In the genomic region with DNA sequence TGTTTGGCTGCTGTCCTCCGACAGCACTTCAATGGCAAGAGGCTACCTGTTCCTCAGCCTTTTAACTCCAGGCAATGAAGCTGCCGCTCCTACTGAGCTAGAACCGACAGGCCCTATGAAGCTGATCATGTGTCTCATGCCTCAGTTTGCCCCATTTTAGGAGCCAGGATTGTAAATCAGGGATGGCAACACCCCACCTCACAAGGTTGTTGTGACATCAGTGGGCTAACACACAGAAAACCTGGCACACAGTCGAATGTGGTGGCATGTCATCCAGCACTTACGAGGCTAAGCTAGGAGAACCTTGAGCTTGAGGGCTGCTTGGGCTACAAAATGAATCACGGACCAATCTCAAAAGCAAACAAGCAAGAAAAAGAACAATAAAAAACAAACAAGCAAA, we compare ENCODE assay signal across 28 mouse cellular contexts. TPM values are rescaled to one million over a fixed set of nuclear protein-coding genes. Genes with fewer than 3 reads are reported as not detected.
"Had no signal": no experiment of that assay in that cellular context is flagged by ENCODE, and none has a peak within 500 bp of the region (broad histone marks: within the 10 kb centered on the region; RNA-seq: fewer than 3 reads in every experiment).

No protein-coding gene starts in this region.

- ATAC-seq: intestine, embryonic 15.5 days; midbrain, embryonic 13.5 days; midbrain, embryonic 16.5 days had no signal

- H3K9me3 ChIP-seq: intestine, embryonic 15.5 days; kidney, embryonic 15.5 days; limb, embryonic 15.5 days; lung, embryonic 15.5 days; megakaryocyte, embryonic 14.5 days; midbrain, embryonic 10.5 days; midbrain, embryonic 13.5 days; neural tube, embryonic 13.5 days had no signal

- H3K36me3 ChIP-seq: intestine, embryonic 15.5 days; kidney, embryonic 15.5 days; limb, embryonic 15.5 days; lung, embryonic 15.5 days; midbrain, embryonic 10.5 days; midbrain, embryonic 13.5 days; neural tube, embryonic 13.5 days had no signal

- H3K9ac ChIP-seq: intestine, embryonic 15.5 days; kidney, embryonic 15.5 days; limb, embryonic 15.5 days; liver, embryonic 14.5 days; lung, embryonic 15.5 days; midbrain, embryonic 13.5 days; neural tube, embryonic 13.5 days had no signal

- DNase-seq: kidney, adult 11 months; kidney, adult 8-10 months; kidney, postnatal 10 days; kidney, postnatal 36 days; layer of hippocampus, adult 9-11 months; lung, adult 18-20 months; lung, postnatal 10 days; lung, postnatal 36 days; retina, postnatal 1 day; right cerebral cortex, postnatal 25 days; spleen, adult 18-20 months; thymus, adult 18-20 months; thymus, postnatal 36 days had no signal

- H3K4me3 ChIP-seq: intestine, embryonic 15.5 days; kidney, embryonic 15.5 days; limb, embryonic 15.5 days; lung, embryonic 15.5 days; megakaryocyte, embryonic 14.5 days; midbrain, embryonic 10.5 days; midbrain, embryonic 13.5 days; myocyte; neural tube, embryonic 13.5 days had no signal

- H3K27ac ChIP-seq: intestine, embryonic 15.5 days; kidney, embryonic 15.5 days; limb, embryonic 15.5 days; liver, embryonic 14.5 days; lung, embryonic 15.5 days; midbrain, embryonic 10.5 days; midbrain, embryonic 13.5 days; neural tube, embryonic 13.5 days had no signal

- H3K4me2 ChIP-seq: intestine, embryonic 15.5 days; kidney, embryonic 15.5 days; limb, embryonic 15.5 days; lung, embryonic 15.5 days; midbrain, embryonic 13.5 days; neural tube, embryonic 13.5 days had no signal

RNA-seq across cellular contexts. Expression of gene Lgi4, which starts 0.9 kb away (rescaled TPM):
- polyA plus RNA-seq: myocyte had no signal

RNA-seq across cellular contexts. Expression of gene Fxyd1, which starts 1.2 kb away (rescaled TPM):
- total RNA-seq: monocyte, adult 5-6 weeks; neutrophil, adult 5-6 weeks had no signal

RNA-seq across cellular contexts. Expression of gene Fxyd7, which starts 6.9 kb away (rescaled TPM):
- total RNA-seq: monocyte, adult 5-6 weeks had no signal
- polyA plus RNA-seq: myocyte had no signal

RNA-seq across cellular contexts. Expression of gene Fxyd3, which starts 18.3 kb away (rescaled TPM):
- total RNA-seq: layer of hippocampus, postnatal 25 days; left cerebral cortex, postnatal 25 days; monocyte, adult 5-6 weeks; neutrophil, adult 5-6 weeks had no signal
- polyA plus RNA-seq: midbrain, embryonic 16.5 days had no signal
